Mouse (Mus musculus) testis, adult 2 months (tissue): ENCODE results near the gene Tmem230.
"Not testable (repeated sequence)": the region's sequence is repeated elsewhere in the genome, so short reads cannot be mapped to it uniquely, and the experiment has no call there.

Experiments
- CTCF ChIP-seq: fragments of 200-500 bp; IDR thresholded peaks from 2 replicates; pipeline ENCODE4 v1.5.1; 2012; ENCODE audit warnings: low read depth, mild to moderate bottlenecking, inconsistent platforms, low read length, moderate library complexity; ENCODE audit not compliant: control insufficient read depth, insufficient read depth, insufficient replicate concordance
- POLR2A ChIP-seq: fragments of 200-500 bp; IDR thresholded peaks from 2 replicates; pipeline ENCODE4 v1.6.1; 2012; ENCODE audit warnings: low read depth, mild to moderate bottlenecking, inconsistent platforms, low read length, moderate library complexity; ENCODE audit not compliant: control insufficient read depth

GRCm38 (mm10) chr2:132289213-132289612 lies 41.6 kb upstream of the Tmem230 start:
- TF ChIP-seq POLR2A, CTCF: not testable (repeated sequence)
